Mouse (Mus musculus): ENCODE data around the gene Uncx. TPM values are rescaled to one million over a fixed set of nuclear protein-coding genes. Genes with fewer than 3 reads are reported as not detected.

Gene Uncx
- polyA plus RNA-seq, 1 experiment from 2014 or later: 0.09 TPM

DNA sequence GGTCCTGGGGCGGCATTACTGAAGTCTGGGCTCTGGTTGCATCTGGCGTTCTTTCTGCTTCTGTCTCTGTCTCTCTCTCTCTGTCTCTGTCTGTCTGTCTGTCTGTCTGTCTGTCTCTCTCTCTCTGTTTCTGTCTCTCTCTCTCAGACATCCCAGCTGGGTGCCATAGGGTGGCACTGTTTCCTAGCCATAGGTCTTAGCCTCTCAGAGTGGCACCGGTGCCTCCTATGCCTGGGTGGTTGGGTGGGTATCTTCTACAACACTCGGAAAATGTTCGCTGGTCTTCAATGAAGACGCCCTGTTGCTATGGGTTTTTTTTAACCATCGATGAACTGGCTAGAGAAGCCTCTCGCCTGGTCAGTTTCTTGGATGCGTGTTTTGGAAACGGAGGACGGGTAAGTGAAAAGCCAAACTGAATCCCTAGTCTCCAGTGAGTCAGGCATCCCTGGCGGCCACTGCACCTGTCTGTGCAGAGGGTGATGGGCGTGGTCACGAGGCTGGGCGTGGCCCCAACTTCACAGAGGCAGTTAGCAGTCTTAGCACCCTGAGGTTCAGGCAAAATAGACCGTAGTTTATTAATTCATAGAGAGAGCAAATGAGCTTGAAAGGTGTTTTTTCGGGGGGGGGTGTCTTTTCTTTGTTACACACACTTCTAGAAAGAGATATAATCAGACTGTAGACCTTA is 32.5 kb upstream of the Uncx start:
- Histone ChIP-seq H3K9me3 (replicated peaks; ENCODE audit: control insufficient read depth, low read length) (0 out of 2 replicates have a peak, but pooled peaks cover 3% of the 10 kb centered on the region), H3K36me3 (ENCODE audit: control insufficient read depth, insufficient read depth, low read length) (no peaks in the 10 kb centered on the region), H3K4me2 (no peak overlapping the region), H3K4me3 (ENCODE audit: low read depth, low read length) (no peak overlapping the region), H3K27ac (ENCODE audit: low read depth, low read length) (no peak overlapping the region), H3K27me3 (ENCODE audit: control insufficient read depth, insufficient read depth, low read length) (peaks cover 23% of the 10 kb centered on the region), H3K9ac (ENCODE audit: low read depth, low read length) (no peak overlapping the region), H3K4me1 (ENCODE audit: control insufficient read depth, insufficient read depth, low read length) (no peaks in the 10 kb centered on the region)
- no peak for ATAC-seq (replicated peaks; ENCODE audit: insufficient number of reproducible peaks, low FRiP score, low TSS enrichment)
- 16% methylated on average over 17 of the region's 17 CpGs for WGBS (ENCODE audit: insufficient replicate concordance)

DNA sequence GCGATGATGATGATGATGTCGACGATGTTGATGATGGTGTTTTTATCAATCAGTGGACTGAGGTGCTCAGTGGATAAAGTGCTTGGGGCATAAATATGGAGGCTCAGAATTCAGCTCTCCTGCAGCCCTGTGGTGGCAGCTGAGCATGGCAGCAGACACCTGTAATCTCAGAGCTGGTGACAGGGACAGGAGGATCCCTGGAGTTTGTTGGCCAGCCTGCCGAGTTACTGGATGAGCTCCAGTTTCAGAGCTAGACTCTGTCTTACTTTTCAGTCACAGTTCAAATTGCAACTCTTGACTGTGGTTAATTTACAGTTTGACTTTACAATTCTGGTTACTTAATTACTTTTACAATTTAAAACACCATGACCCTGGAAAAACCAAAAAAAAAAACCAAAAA is 31.1 kb upstream of the Uncx start:
- peaks cover 28% of the 10 kb centered on the region for H3K27me3 ChIP-seq (ENCODE audit: control insufficient read depth, insufficient read depth, low read length)
- 81% methylated on average over 4 of the region's 4 CpGs for WGBS (ENCODE audit: insufficient replicate concordance)
- H3K9me3 ChIP-seq (replicated peaks; ENCODE audit: control insufficient read depth, low read length): 0 out of 2 replicates have a peak, but pooled peaks cover 3% of the 10 kb centered on the region
- no peak overlapping the region for H3K27ac ChIP-seq (ENCODE audit: low read depth, low read length)
- H3K4me1 ChIP-seq (ENCODE audit: control insufficient read depth, insufficient read depth, low read length): no peaks in the 10 kb centered on the region
- no peak overlapping the region for H3K4me2 ChIP-seq
- no peaks in the 10 kb centered on the region for H3K36me3 ChIP-seq (ENCODE audit: control insufficient read depth, insufficient read depth, low read length)
- H3K4me3 ChIP-seq (ENCODE audit: low read depth, low read length): no peak overlapping the region
- no peak overlapping the region for H3K9ac ChIP-seq (ENCODE audit: low read depth, low read length)
- no peak for ATAC-seq (replicated peaks; ENCODE audit: insufficient number of reproducible peaks, low FRiP score, low TSS enrichment)

DNA sequence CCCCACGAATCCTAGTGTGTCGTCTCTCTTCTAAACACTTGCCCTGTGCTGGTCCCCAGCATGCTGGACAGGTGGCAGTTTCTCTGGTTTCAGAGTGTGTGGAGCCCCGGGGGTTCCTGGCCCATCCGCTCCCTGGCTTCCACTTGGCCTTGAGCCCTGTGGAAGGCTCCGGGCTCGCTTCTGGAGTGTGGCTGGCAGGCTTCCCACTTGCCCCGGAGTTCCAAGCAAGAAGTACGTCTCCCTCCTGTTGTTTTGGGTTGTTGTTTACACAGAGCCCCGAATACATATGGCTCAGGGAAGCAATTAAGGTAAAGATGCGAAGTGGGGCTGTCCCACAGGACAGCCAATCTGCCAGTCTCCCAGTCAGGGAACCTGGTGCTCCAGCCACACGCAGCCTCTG is 27.0 kb upstream of the Uncx start:
- WGBS (ENCODE audit: insufficient replicate concordance): 35% methylated on average over 11 of the region's 11 CpGs
- Histone ChIP-seq H3K4me2 (no peak overlapping the region), H3K27me3 (ENCODE audit: control insufficient read depth, insufficient read depth, low read length) (peaks cover 10% of the 10 kb centered on the region), H3K36me3 (ENCODE audit: control insufficient read depth, insufficient read depth, low read length) (no peaks in the 10 kb centered on the region), H3K9ac (ENCODE audit: low read depth, low read length) (no peak overlapping the region), H3K9me3 (replicated peaks; ENCODE audit: control insufficient read depth, low read length) (0 out of 2 replicates have a peak, but pooled peaks cover 3% of the 10 kb centered on the region), H3K27ac (ENCODE audit: low read depth, low read length) (no peak overlapping the region), H3K4me1 (ENCODE audit: control insufficient read depth, insufficient read depth, low read length) (peaks cover 4% of the 10 kb centered on the region; the same call in 1 of the 2 replicates), H3K4me3 (ENCODE audit: low read depth, low read length) (no peak overlapping the region)
- ATAC-seq (replicated peaks; ENCODE audit: insufficient number of reproducible peaks, low FRiP score, low TSS enrichment): no peak

DNA sequence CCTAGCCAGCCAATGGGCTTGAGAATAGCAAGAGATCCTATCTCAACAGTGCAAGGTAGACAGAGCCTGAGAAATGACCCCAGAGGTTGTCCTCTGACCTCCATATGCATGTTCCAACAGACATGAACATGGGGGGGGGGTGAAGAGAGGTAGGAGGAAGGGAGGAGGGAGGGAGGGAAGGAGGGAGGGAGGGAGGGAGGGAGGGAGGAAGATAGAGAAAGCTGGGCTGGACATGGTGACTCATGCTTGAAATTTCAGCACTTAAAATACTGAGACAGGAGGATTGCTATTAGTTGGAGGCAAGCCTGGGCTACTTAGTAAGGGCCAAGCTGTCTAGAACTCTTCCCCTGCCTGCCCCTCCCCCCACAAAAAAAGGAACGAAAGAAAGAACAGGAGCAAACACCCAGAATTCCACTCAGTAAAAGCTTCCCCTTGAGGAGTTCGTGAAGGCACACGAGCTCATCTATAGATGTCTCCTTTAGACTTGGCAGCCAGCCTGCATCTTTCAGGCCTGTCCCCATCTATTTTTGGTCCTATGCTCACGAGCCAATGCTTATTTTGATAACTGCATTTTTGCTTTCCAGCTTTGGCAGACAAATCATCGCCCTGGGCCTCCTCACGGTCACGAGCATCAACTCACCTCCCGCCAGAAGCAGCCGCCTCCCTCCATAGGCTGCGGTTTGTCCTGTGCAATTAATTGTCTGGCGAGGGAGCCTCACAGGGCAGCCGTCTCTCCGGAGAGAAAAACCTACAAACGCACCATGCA is 23.0 kb upstream of the Uncx start:
- Histone ChIP-seq H3K4me1 (ENCODE audit: control insufficient read depth, insufficient read depth, low read length) (peaks cover 4% of the 10 kb centered on the region; the same call in 1 of the 2 replicates), H3K36me3 (ENCODE audit: control insufficient read depth, insufficient read depth, low read length) (no peaks in the 10 kb centered on the region), H3K4me3 (ENCODE audit: low read depth, low read length) (no peak overlapping the region), H3K9ac (ENCODE audit: low read depth, low read length) (no peak overlapping the region), H3K27ac (ENCODE audit: low read depth, low read length) (0 out of 2 replicates have a peak overlapping the region, but pooled peaks have one; percentile 4), H3K9me3 (replicated peaks; ENCODE audit: control insufficient read depth, low read length) (no peaks in the 10 kb centered on the region), H3K4me2 (peak overlapping the region; percentile 22; the same call in 1 of the 2 replicates), H3K27me3 (ENCODE audit: control insufficient read depth, insufficient read depth, low read length) (peaks cover 8% of the 10 kb centered on the region)
- 40% methylated on average over 14 of the region's 14 CpGs for WGBS (ENCODE audit: insufficient replicate concordance)
- no peak for ATAC-seq (replicated peaks; ENCODE audit: insufficient number of reproducible peaks, low FRiP score, low TSS enrichment)

DNA sequence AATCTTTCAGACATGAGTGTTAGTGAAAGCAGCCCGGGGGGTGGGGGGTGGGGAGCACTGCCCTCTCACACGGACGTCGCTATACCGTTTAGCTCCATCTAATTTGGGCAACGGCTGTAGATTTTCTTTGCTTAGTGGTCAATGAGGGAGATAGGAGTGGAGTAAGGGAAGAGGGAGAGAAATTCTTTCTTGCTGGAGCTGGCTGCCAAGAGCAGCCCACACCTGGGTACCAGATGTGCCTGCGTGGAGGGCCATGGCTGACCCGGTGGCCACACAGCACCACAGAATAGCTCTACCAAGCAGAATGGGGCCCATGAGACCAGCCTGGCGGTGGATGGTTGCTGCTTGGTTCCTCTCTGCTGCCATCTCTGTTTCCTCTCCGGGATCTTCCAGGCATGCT is 21.3 kb upstream of the Uncx start:
- Histone ChIP-seq H3K4me2 (no peak overlapping the region), H3K36me3 (ENCODE audit: control insufficient read depth, insufficient read depth, low read length) (no peaks in the 10 kb centered on the region), H3K4me3 (ENCODE audit: low read depth, low read length) (no peak overlapping the region), H3K9me3 (replicated peaks; ENCODE audit: control insufficient read depth, low read length) (no peaks in the 10 kb centered on the region), H3K27ac (ENCODE audit: low read depth, low read length) (no peak overlapping the region), H3K9ac (ENCODE audit: low read depth, low read length) (no peak overlapping the region), H3K4me1 (ENCODE audit: control insufficient read depth, insufficient read depth, low read length) (peaks cover 4% of the 10 kb centered on the region; the same call in 1 of the 2 replicates), H3K27me3 (ENCODE audit: control insufficient read depth, insufficient read depth, low read length) (peaks cover 3% of the 10 kb centered on the region; the same call in 1 of the 2 replicates)
- WGBS (ENCODE audit: insufficient replicate concordance): 64% methylated on average over 10 of the region's 10 CpGs
- no peak for ATAC-seq (replicated peaks; ENCODE audit: insufficient number of reproducible peaks, low FRiP score, low TSS enrichment)

DNA sequence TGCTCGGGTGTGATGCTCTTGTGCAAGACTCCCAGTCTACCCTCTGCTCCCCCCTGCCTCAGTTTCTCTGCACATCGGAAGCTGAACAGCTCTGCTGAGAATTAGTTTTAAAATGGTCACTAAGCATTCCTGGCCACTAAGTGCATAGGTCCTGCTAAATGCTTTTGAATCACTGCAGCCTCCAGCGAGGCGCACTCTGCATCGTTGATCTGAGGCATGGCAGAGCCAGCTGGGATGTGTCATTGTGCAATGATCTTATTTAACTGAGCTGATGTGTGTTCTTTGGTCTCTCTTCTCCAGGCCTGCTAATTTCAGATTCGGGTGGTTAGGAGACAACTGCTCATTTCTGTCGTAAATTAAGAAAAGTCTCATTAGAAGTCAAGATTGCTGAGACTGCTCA is 14.4 kb upstream of the Uncx start:
- H3K9me3 ChIP-seq (replicated peaks; ENCODE audit: control insufficient read depth, low read length): no peaks in the 10 kb centered on the region
- 65% methylated on average over 7 of the region's 7 CpGs for WGBS (ENCODE audit: insufficient replicate concordance)
- no peak overlapping the region for H3K9ac ChIP-seq (ENCODE audit: low read depth, low read length)
- H3K36me3 ChIP-seq (ENCODE audit: control insufficient read depth, insufficient read depth, low read length): no peaks in the 10 kb centered on the region
- no peak overlapping the region for H3K27ac ChIP-seq (ENCODE audit: low read depth, low read length)
- peaks cover 46% of the 10 kb centered on the region for H3K27me3 ChIP-seq (ENCODE audit: control insufficient read depth, insufficient read depth, low read length)
- no peak for ATAC-seq (replicated peaks; ENCODE audit: insufficient number of reproducible peaks, low FRiP score, low TSS enrichment)
- no peak overlapping the region for H3K4me2 ChIP-seq
- no peaks in the 10 kb centered on the region for H3K4me1 ChIP-seq (ENCODE audit: control insufficient read depth, insufficient read depth, low read length)
- no peak overlapping the region for H3K4me3 ChIP-seq (ENCODE audit: low read depth, low read length)

DNA sequence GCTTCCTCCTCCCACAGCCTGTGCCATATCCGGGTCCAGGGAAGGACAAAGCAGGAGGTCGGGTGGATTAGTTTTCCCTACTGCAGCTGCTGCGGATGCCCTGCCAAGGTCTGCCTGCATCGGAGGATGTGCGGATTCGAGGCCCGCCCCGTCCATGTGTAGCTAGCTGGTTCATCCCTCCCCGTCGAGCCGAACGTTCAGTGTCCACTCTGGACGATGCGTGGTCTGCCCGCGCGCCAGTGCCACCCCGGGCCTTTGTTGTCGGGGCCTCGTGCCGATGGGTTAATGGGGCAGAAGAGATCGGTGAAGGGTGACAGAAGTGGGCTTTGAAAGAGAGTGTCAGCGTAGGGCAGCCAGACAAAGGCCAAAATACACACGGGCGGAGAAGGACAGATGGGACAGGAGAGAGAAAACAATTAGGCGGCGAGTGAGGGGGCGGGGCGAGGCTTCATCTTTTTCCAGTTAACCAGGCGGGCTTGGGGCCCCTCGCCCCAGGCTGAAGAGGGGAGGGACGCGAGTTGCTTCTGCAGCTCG is 7.8 kb upstream of the Uncx start:
- under 1% methylated on average over 34 of the region's 34 CpGs for WGBS (ENCODE audit: insufficient replicate concordance)
- H3K4me2 ChIP-seq: peak overlapping the region; percentile 48
- no peak overlapping the region for H3K9ac ChIP-seq (ENCODE audit: low read depth, low read length)
- no peak for ATAC-seq (replicated peaks; ENCODE audit: insufficient number of reproducible peaks, low FRiP score, low TSS enrichment)
- H3K9me3 ChIP-seq (replicated peaks; ENCODE audit: control insufficient read depth, low read length): no peaks in the 10 kb centered on the region
- H3K36me3 ChIP-seq (ENCODE audit: control insufficient read depth, insufficient read depth, low read length): no peaks in the 10 kb centered on the region
- no peak overlapping the region for H3K27ac ChIP-seq (ENCODE audit: low read depth, low read length)
- peak overlapping the region; percentile 26 for H3K4me3 ChIP-seq (ENCODE audit: low read depth, low read length)
- H3K4me1 ChIP-seq (ENCODE audit: control insufficient read depth, insufficient read depth, low read length): no peaks in the 10 kb centered on the region; the same call in 1 of the 2 replicates
- H3K27me3 ChIP-seq (ENCODE audit: control insufficient read depth, insufficient read depth, low read length): peaks cover 84% of the 10 kb centered on the region

DNA sequence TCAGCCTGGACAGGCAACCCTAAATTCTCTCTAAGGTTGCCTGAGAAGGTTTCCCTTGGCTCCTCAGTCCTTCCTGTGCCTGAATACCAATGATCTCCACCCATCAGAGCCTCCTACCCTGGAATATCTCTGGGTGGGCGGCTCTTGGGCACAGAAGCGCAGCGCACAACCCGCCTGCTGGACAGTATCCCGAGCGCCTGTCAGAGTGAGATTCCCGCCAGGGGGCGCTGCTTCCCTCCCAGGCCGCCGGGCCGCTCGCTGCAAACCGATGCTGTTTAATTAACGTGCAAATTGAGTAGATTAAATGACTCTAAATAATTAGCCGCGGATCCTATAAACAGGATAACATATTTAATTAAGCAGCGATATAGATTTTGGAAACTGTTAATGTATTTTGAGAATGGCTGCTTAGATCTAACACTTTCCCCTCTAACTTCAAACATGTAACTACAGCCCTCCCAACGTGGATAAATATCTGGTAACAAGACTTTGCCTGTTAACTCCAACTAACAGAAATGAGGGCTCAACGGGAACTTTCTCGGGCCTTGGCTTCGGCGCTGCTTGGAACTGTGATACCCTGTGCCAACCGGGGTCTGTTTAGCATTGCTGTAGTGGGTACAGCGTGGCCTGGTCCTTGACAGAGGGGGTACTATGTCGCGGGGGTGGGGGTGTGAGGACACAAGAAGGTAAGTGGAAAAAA is 6.9 kb upstream of the Uncx start:
- Histone ChIP-seq H3K9me3 (replicated peaks; ENCODE audit: control insufficient read depth, low read length) (no peaks in the 10 kb centered on the region), H3K4me1 (ENCODE audit: control insufficient read depth, insufficient read depth, low read length) (no peaks in the 10 kb centered on the region; the same call in 1 of the 2 replicates), H3K4me2 (no peak overlapping the region), H3K4me3 (ENCODE audit: low read depth, low read length) (no peak overlapping the region), H3K36me3 (ENCODE audit: control insufficient read depth, insufficient read depth, low read length) (no peaks in the 10 kb centered on the region), H3K27me3 (ENCODE audit: control insufficient read depth, insufficient read depth, low read length) (peaks cover 88% of the 10 kb centered on the region), H3K27ac (ENCODE audit: low read depth, low read length) (no peak overlapping the region), H3K9ac (ENCODE audit: low read depth, low read length) (no peak overlapping the region)
- 2% methylated on average over 26 of the region's 26 CpGs for WGBS (ENCODE audit: insufficient replicate concordance)
- no peak for ATAC-seq (replicated peaks; ENCODE audit: insufficient number of reproducible peaks, low FRiP score, low TSS enrichment)
